Mouse (Mus musculus) hindbrain, embryonic 13.5 days (tissue): ENCODE data around the gene Asb18. TPM values are rescaled to one million over a fixed set of nuclear protein-coding genes. Genes with fewer than 3 reads are reported as not detected.
A peak's percentile ranks its signal among the peaks of the same experiment; 100 is the strongest.

ENCODE experiments used
- ATAC-seq: fragments of 200-750 bp; cut with Nextera tagmentation; 2 replicates; pipeline ENCODE4 v1.8.0; 2017; ENCODE audit warnings: moderate TSS enrichment; ENCODE audit not compliant: low FRiP score
- H3K27ac ChIP-seq: fragments of 300-500 bp; sonication (generic); 2 replicates; pipeline ENCODE4 v1.5.1; 2015; ENCODE audit warnings: inconsistent platforms, mild to moderate bottlenecking, moderate library complexity
- H3K27me3 ChIP-seq: fragments of 300-500 bp; sonication (generic); 2 replicates; pipeline ENCODE4 v1.6.1; 2015; ENCODE audit warnings: mild to moderate bottlenecking, inconsistent platforms
- H3K36me3 ChIP-seq: fragments of 300-500 bp; sonication (generic); 2 replicates; pipeline ENCODE4 v1.6.1; 2015; ENCODE audit warnings: mild to moderate bottlenecking, inconsistent platforms
- H3K4me1 ChIP-seq: fragments of 300-500 bp; sonication (generic); replicated peaks from 2 replicates; pipeline ENCODE4 v1.6.1; 2015; ENCODE audit warnings: inconsistent platforms
- H3K4me2 ChIP-seq: fragments of 300-500 bp; sonication (generic); 2 replicates; pipeline ENCODE4 v1.6.1; 2015; ENCODE audit warnings: inconsistent platforms, mild to moderate bottlenecking, moderate library complexity
- H3K4me3 ChIP-seq: fragments of 300-500 bp; sonication (generic); 2 replicates; pipeline ENCODE4 v1.5.1; 2015; ENCODE audit warnings: mild to moderate bottlenecking, inconsistent platforms
- H3K9ac ChIP-seq: fragments of 300-500 bp; sonication (generic); 2 replicates; pipeline ENCODE4 v1.6.1; 2015; ENCODE audit warnings: mild to moderate bottlenecking, inconsistent platforms
- H3K9me3 ChIP-seq: fragments of 300-500 bp; sonication (generic); 2 replicates; pipeline ENCODE4 v1.6.1; 2016; ENCODE audit warnings: inconsistent platforms
- WGBS: fragments of 180-500 bp; shearing (Covaris S2); methylation state at CpG from one replicate; pipeline ENCODE4 v1.1.7; 2015; 5-methylcytosine and 5-hydroxymethylcytosine counted together
- polyA plus RNA-seq: library from polyadenylated mRNA; unstranded; fragments of >200 nt; fragmentation: Nextera tagmentation; extraction: Ambion mirVana; gene quantifications from 2 replicates; pipeline ENCODE4 v1.2.1, GENCODE M21; 2015

Gene Asb18
- 0.60 and 0.79 TPM in 2 replicates for polyA plus RNA-seq

GRCm38 (mm10) chr1:90014446-90014845 is at the start of gene Asb18:
TSS of gene Asb18 (minus strand) at chr1:90014666.
- 82% methylated on average over 5 of the region's 5 CpGs for WGBS
- ATAC-seq = no peak
- Histone ChIP-seq H3K9ac (no peak within 1 kb of the TSS), H3K27me3 (no peaks in the 10 kb centered on the region), H3K4me2 (no peak within 1 kb of the TSS), H3K4me1 (peaks cover 4% of the 10 kb centered on the region; the same call in 1 of the 2 replicates), H3K27ac (no peak within 1 kb of the TSS), H3K4me3 (no peak within 1 kb of the TSS), H3K36me3 (no peaks in the 10 kb centered on the region), H3K9me3 (no peaks in the 10 kb centered on the region)

GRCm38 (mm10) chr1:90060599-90060998 is 46.1 kb upstream of the Asb18 start:
- no peak overlapping the region for H3K9ac ChIP-seq
- no peak overlapping the region for H3K4me2 ChIP-seq
- H3K9me3 ChIP-seq = no peaks in the 10 kb centered on the region
- H3K4me3 ChIP-seq = no peak overlapping the region
- peaks cover 5% of the 10 kb centered on the region; the same call in 1 of the 2 replicates for H3K27me3 ChIP-seq
- no peak overlapping the region for H3K27ac ChIP-seq
- WGBS = 22% methylated on average over 7 of the region's 7 CpGs
- peaks cover 6% of the 10 kb centered on the region; the same call in 1 of the 2 replicates for H3K4me1 ChIP-seq
- ATAC-seq = 0 out of 2 replicates have a peak, but pooled peaks have one; percentile 39
- H3K36me3 ChIP-seq = no peaks in the 10 kb centered on the region

- Histone ChIP-seq H3K27me3 (peaks cover 5% of the 10 kb centered on the region; the same call in 1 of the 2 replicates), H3K4me1 (peaks cover 6% of the 10 kb centered on the region; the same call in 1 of the 2 replicates), H3K9ac (no peak overlapping the region), H3K4me2 (no peak overlapping the region), H3K9me3 (no peaks in the 10 kb centered on the region), H3K4me3 (no peak overlapping the region), H3K36me3 (no peaks in the 10 kb centered on the region), H3K27ac (no peak overlapping the region)
- 54% methylated on average over 3 of the region's 3 CpGs for WGBS
- ATAC-seq = no peak
Measured at GRCm38 (mm10) chr1:90060054-90060453, 45.6 kb upstream of the Asb18 start.

GRCm38 (mm10) chr1:90054991-90055390 is 40.5 kb upstream of the Asb18 start:
- 0 out of 2 replicates have a peak, but pooled peaks cover 2% of the 10 kb centered on the region for H3K27me3 ChIP-seq
- H3K4me3 ChIP-seq = no peak overlapping the region
- ATAC-seq = no peak
- no peaks in the 10 kb centered on the region for H3K9me3 ChIP-seq
- peaks cover 26% of the 10 kb centered on the region for H3K4me1 ChIP-seq
- H3K9ac ChIP-seq = no peak overlapping the region
- H3K4me2 ChIP-seq = no peak overlapping the region
- WGBS = 90% methylated on average over 4 of the region's 4 CpGs
- no peak overlapping the region for H3K27ac ChIP-seq
- H3K36me3 ChIP-seq = no peaks in the 10 kb centered on the region

- 37% methylated on average over 5 of the region's 5 CpGs for WGBS
- Histone ChIP-seq H3K4me2 (no peak overlapping the region), H3K4me1 (peaks cover 31% of the 10 kb centered on the region), H3K4me3 (no peak overlapping the region), H3K27ac (peak overlapping the region; percentile 89; the same call in 1 of the 2 replicates), H3K36me3 (no peaks in the 10 kb centered on the region), H3K9me3 (no peaks in the 10 kb centered on the region), H3K9ac (no peak overlapping the region), H3K27me3 (0 out of 2 replicates have a peak, but pooled peaks cover 2% of the 10 kb centered on the region)
- no peak for ATAC-seq
Measured at GRCm38 (mm10) chr1:90051347-90051746, 36.9 kb upstream of the Asb18 start.

- H3K27me3 ChIP-seq = 0 out of 2 replicates have a peak, but pooled peaks cover 2% of the 10 kb centered on the region
- H3K36me3 ChIP-seq = no peaks in the 10 kb centered on the region
- ATAC-seq = peak; percentile 73
- WGBS = 20% methylated on average over 20 of the region's 20 CpGs
- H3K27ac ChIP-seq = peak overlapping the region; percentile 89
- H3K9me3 ChIP-seq = no peaks in the 10 kb centered on the region
- no peak overlapping the region for H3K4me3 ChIP-seq
- H3K9ac ChIP-seq = peak overlapping the region; percentile 51
- H3K4me2 ChIP-seq = peak overlapping the region; percentile 31
- peaks cover 31% of the 10 kb centered on the region for H3K4me1 ChIP-seq
Measured at GRCm38 (mm10) chr1:90050046-90050739, 35.7 kb upstream of the Asb18 start.

- no peaks in the 10 kb centered on the region for H3K4me1 ChIP-seq
- no peak overlapping the region for H3K9ac ChIP-seq
- no peak overlapping the region for H3K4me2 ChIP-seq
- ATAC-seq = no peak
- peaks cover 7% of the 10 kb centered on the region; the same call in 1 of the 2 replicates for H3K27me3 ChIP-seq
- no peak overlapping the region for H3K27ac ChIP-seq
- WGBS = 66% methylated on average over 2 of the region's 2 CpGs
- no peaks in the 10 kb centered on the region for H3K36me3 ChIP-seq
- H3K9me3 ChIP-seq = no peaks in the 10 kb centered on the region
- no peak overlapping the region for H3K4me3 ChIP-seq
Measured at GRCm38 (mm10) chr1:90028305-90028704, 13.8 kb upstream of the Asb18 start.

GRCm38 (mm10) chr1:90026945-90027344 is 12.5 kb upstream of the Asb18 start:
- Histone ChIP-seq H3K36me3 (no peaks in the 10 kb centered on the region), H3K4me3 (no peak overlapping the region), H3K4me2 (no peak overlapping the region), H3K4me1 (no peaks in the 10 kb centered on the region), H3K9ac (no peak overlapping the region), H3K27ac (no peak overlapping the region), H3K27me3 (peaks cover 7% of the 10 kb centered on the region; the same call in 1 of the 2 replicates), H3K9me3 (no peaks in the 10 kb centered on the region)
- 21% methylated on average over 3 of the region's 3 CpGs for WGBS
- ATAC-seq = no peak

- peaks cover 4% of the 10 kb centered on the region; the same call in 1 of the 2 replicates for H3K27me3 ChIP-seq
- no peak overlapping the region for H3K4me2 ChIP-seq
- H3K4me3 ChIP-seq = no peak overlapping the region
- H3K9ac ChIP-seq = no peak overlapping the region
- no peak overlapping the region for H3K27ac ChIP-seq
- H3K36me3 ChIP-seq = no peaks in the 10 kb centered on the region
- no peaks in the 10 kb centered on the region for H3K9me3 ChIP-seq
- H3K4me1 ChIP-seq = peaks cover 3% of the 10 kb centered on the region; the same call in 1 of the 2 replicates
- ATAC-seq = no peak
- 87% methylated on average over 5 of the region's 5 CpGs for WGBS
Measured at GRCm38 (mm10) chr1:90020336-90020735, 5.9 kb upstream of the Asb18 start.

- ATAC-seq = no peak
Measured at GRCm38 (mm10) chr1:90018071-90018470, 3.6 kb upstream of the Asb18 start.

GRCm38 (mm10) chr1:90013273-90013672 is 1.2 kb downstream of the Asb18 start:
- Histone ChIP-seq H3K4me2 (no peak overlapping the region), H3K27ac (no peak overlapping the region), H3K9ac (no peak overlapping the region), H3K9me3 (no peaks in the 10 kb centered on the region), H3K4me3 (no peak overlapping the region), H3K4me1 (peaks cover 4% of the 10 kb centered on the region; the same call in 1 of the 2 replicates), H3K27me3 (0 out of 2 replicates have a peak, but pooled peaks cover 2% of the 10 kb centered on the region), H3K36me3 (no peaks in the 10 kb centered on the region)
- no peak for ATAC-seq
- 86% methylated on average over 5 of the region's 5 CpGs for WGBS

More at GRCm38 (mm10) chr1:90018071-90018470, 3.6 kb upstream of the Asb18 start:
- Histone ChIP-seq H3K27me3 (no peaks in the 10 kb centered on the region), H3K4me3 (no peak overlapping the region), H3K4me2 (no peak overlapping the region), H3K27ac (no peak overlapping the region), H3K9ac (no peak overlapping the region), H3K9me3 (no peaks in the 10 kb centered on the region), H3K4me1 (peaks cover 4% of the 10 kb centered on the region; the same call in 1 of the 2 replicates), H3K36me3 (no peaks in the 10 kb centered on the region)
- 90% methylated on average over 6 of the region's 6 CpGs for WGBS

- Histone ChIP-seq H3K27me3 (0 out of 2 replicates have a peak, but pooled peaks cover 4% of the 10 kb centered on the region), H3K4me1 (peaks cover 4% of the 10 kb centered on the region; the same call in 1 of the 2 replicates), H3K9me3 (no peaks in the 10 kb centered on the region), H3K9ac (no peak overlapping the region), H3K36me3 (no peaks in the 10 kb centered on the region), H3K27ac (no peak overlapping the region), H3K4me3 (no peak overlapping the region), H3K4me2 (no peak overlapping the region)
- ATAC-seq = no peak
- 69% methylated on average over 7 of the region's 7 CpGs for WGBS
Measured at GRCm38 (mm10) chr1:90012850-90013249, 1.6 kb downstream of the Asb18 start.
